Comparison of ENCODE assay signal across 13 mouse cellular contexts in the genomic region with DNA sequence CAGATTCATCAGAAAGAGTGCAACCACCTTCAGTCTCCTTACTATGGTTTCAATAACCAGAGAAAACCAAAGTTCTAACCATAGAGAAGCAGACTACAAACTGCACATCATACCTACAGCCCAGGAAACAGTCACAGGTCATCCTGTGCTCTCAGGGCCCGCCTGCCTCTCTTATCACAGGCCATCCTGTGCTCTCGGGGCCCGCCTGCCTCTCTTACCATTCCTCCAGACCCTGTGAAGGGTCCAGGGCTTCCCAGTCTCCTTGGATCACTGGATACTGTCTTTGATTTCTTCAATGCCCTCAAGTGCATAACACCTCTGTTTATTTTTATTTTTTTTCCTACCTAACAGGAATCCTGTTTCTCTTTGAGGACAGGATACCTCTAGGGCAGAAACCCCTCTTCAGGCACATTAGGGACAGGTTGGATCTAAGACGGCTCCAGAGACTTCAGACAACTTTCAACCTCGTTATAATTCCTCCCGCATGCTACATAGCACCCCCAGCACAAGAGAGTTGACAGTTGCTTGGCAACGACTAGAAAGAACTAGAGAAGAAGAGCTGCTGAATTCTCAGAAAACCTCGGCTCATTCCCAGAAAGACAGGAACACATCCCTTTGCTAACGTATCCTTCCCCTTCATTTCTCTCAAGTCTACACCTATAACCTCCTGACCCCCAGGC.
DNase-seq lines count a peak whose midpoint lies in the region.
"Had no signal": no experiment of that assay in that cellular context is flagged by ENCODE, and none has a peak within 500 bp of the region (broad histone marks: within the 10 kb centered on the region; RNA-seq: fewer than 3 reads in every experiment).

No protein-coding gene starts in this region.

- 56% methylated on average over 9 of the region's 9 CpGs for WGBS in midbrain, embryonic 10.5 days

- DNase-seq in embryo, embryonic 11 days, result peak; percentile 20
- no peak for DNase-seq in embryo, embryonic 9.5 days (ENCODE audit: extremely low spot score)
- DNase-seq in brain, adult 2 months (ENCODE audit: low read depth, low spot score), result peak; percentile 69
- peak; percentile 18 to 37 for DNase-seq in frontal cortex, postnatal 10 days (ENCODE audit: low spot score in 2 of 2)
- no peak for DNase-seq in midbrain, embryonic 10.5 days (ENCODE audit: low spot score)
- DNase-seq in urinary bladder, postnatal 25 days (ENCODE audit: low spot score), result no peak
- DNase-seq in gastrocnemius, postnatal 4 days (ENCODE audit: low spot score in 2 of 2), result no peak
- no peak for DNase-seq in cerebellum, postnatal 36 days
- DNase-seq: B cell, adult 2 months had no signal

- no peak overlapping the region for H3K4me3 ChIP-seq in midbrain, embryonic 10.5 days
- H3K4me3 ChIP-seq: heart, embryonic 10.5 days; kidney, embryonic 15.5 days; stomach, embryonic 15.5 days had no signal

- H3K36me3 ChIP-seq in midbrain, embryonic 10.5 days, result no peaks in the 10 kb centered on the region
- H3K36me3 ChIP-seq: heart, embryonic 10.5 days; kidney, embryonic 15.5 days; stomach, embryonic 15.5 days had no signal

- H3K4me1 ChIP-seq in midbrain, embryonic 10.5 days, result peaks cover 28% of the 10 kb centered on the region
- H3K4me1 ChIP-seq: heart, embryonic 10.5 days; stomach, embryonic 15.5 days had no signal

- peak overlapping the region; percentile 49; the same call in 1 of the 2 replicates for H3K27ac ChIP-seq in midbrain, embryonic 10.5 days (replicated peaks)
- H3K27ac ChIP-seq: heart, embryonic 10.5 days; kidney, embryonic 15.5 days; macrophage; stomach, embryonic 15.5 days had no signal

- no peaks in the 10 kb centered on the region for H3K9me3 ChIP-seq in midbrain, embryonic 10.5 days (replicated peaks)
- H3K9me3 ChIP-seq: heart, embryonic 10.5 days; kidney, embryonic 15.5 days; stomach, embryonic 15.5 days had no signal

- H3K27me3 ChIP-seq in midbrain, embryonic 10.5 days (ENCODE audit: low read depth, poor library complexity, severe bottlenecking), result no peaks in the 10 kb centered on the region
- H3K27me3 ChIP-seq: kidney, embryonic 15.5 days; stomach, embryonic 15.5 days had no signal

Comparison
In these comparisons a context has a peak if more than half of its experiments do, and no peak if none do; other contexts are left out.
1. DNase-seq: peak in embryo, embryonic 11 days (single experiment), brain, adult 2 months (single experiment) and frontal cortex, postnatal 10 days (2 of 2); none in embryo, embryonic 9.5 days (single experiment), midbrain, embryonic 10.5 days (single experiment), urinary bladder, postnatal 25 days (single experiment), gastrocnemius, postnatal 4 days (0 of 2) and cerebellum, postnatal 36 days (0 of 2).